Mouse (Mus musculus): ENCODE measurements around the gene Nf1. TPM values are rescaled to one million over a fixed set of nuclear protein-coding genes. Genes with fewer than 3 reads are reported as not detected.

Gene Nf1
- total and polyA plus RNA-seq, 2 experiments from 2014 or later, result 3.5 to 20.1 TPM

DNA sequence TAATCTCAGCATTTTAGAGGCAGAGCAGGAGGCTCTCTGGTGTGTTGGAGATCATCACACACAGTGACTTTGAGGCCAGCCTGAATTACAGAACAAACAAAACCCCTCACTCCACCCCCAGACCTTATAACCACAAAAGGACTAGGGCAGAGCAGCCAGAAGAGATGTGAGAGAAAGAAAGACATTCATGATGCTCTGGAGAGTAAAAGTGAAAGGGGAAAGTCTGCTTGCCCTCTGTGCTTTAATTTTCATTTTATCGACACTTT lies 184.8 kb downstream of the Nf1 start:
- ATAC-seq (ENCODE audit: insufficient read depth, low read depth), result no peak
- no peak overlapping the region for H3K4me2 ChIP-seq (ENCODE audit: low read depth, low read length)
- H3K27ac ChIP-seq (ENCODE audit: low read depth), result peak overlapping the region; percentile 20; the same call in 1 of the 2 replicates
- H3K9me3 ChIP-seq (replicated peaks; ENCODE audit: control insufficient read depth, low read length), result no peaks in the 10 kb centered on the region
- H3K27me3 ChIP-seq (ENCODE audit: control insufficient read depth, insufficient read depth, low read length), result no peaks in the 10 kb centered on the region
- H3K4me1 ChIP-seq (ENCODE audit: control insufficient read depth, insufficient read depth), result peaks cover 10% of the 10 kb centered on the region
- H3K36me3 ChIP-seq (replicated peaks; ENCODE audit: control insufficient read depth, insufficient read depth, low read length), result no peaks in the 10 kb centered on the region
- DNase-seq (ENCODE audit: low spot score), result no peak
- no peak overlapping the region for H3K4me3 ChIP-seq (ENCODE audit: low read depth, low read length)
- TF ChIP-seq CTCF (IDR thresholded peaks at IDR 0.05; ENCODE audit: low read depth), result no peak
- no peak for TF ChIP-seq EP300 (IDR thresholded peaks at IDR 0.05; ENCODE audit: low read depth)
- no peak overlapping the region for H3K9ac ChIP-seq (replicated peaks; ENCODE audit: low read depth, low read length)
- WGBS, result 84% methylated on average over 1 of the region's 1 CpGs

DNA sequence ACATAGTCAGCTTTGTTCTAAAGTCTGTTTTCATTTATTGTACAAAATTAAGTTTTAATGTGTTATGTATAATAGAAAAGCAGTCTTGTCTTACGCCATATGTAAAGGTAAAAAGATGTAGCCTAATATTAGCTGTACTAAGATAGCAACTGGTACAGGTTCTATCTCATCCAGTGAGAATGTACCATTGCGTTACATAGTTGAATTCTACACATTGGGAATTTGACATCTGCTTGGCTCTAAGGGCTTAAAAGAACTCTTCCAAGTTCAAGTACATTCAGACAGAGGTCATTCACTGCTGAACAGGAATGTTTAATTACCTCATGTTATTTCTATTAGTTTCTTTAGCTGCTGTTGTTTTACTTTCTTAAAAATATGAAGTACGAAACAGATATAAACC lies 187.1 kb downstream of the Nf1 start:
- WGBS, result 61% methylated on average over 3 of the region's 3 CpGs
- ATAC-seq (ENCODE audit: insufficient read depth, low read depth) (no peak), DNase-seq (ENCODE audit: low spot score) (no peak)
- Histone ChIP-seq H3K27ac (ENCODE audit: low read depth) (no peak overlapping the region), H3K4me3 (ENCODE audit: low read depth, low read length) (no peak overlapping the region), H3K4me2 (ENCODE audit: low read depth, low read length) (peak overlapping the region; percentile 31; the same call in 1 of the 2 replicates), H3K4me1 (ENCODE audit: control insufficient read depth, insufficient read depth) (peaks cover 10% of the 10 kb centered on the region), H3K9me3 (replicated peaks; ENCODE audit: control insufficient read depth, low read length) (no peaks in the 10 kb centered on the region), H3K27me3 (ENCODE audit: control insufficient read depth, insufficient read depth, low read length) (no peaks in the 10 kb centered on the region), H3K36me3 (replicated peaks; ENCODE audit: control insufficient read depth, insufficient read depth, low read length) (peaks cover 4% of the 10 kb centered on the region; the same call in 1 of the 2 replicates), H3K9ac (replicated peaks; ENCODE audit: low read depth, low read length) (no peak overlapping the region)
- no peak for TF ChIP-seq CTCF (IDR thresholded peaks at IDR 0.05; ENCODE audit: low read depth)
- TF ChIP-seq EP300 (IDR thresholded peaks at IDR 0.05; ENCODE audit: low read depth), result no peak

DNA sequence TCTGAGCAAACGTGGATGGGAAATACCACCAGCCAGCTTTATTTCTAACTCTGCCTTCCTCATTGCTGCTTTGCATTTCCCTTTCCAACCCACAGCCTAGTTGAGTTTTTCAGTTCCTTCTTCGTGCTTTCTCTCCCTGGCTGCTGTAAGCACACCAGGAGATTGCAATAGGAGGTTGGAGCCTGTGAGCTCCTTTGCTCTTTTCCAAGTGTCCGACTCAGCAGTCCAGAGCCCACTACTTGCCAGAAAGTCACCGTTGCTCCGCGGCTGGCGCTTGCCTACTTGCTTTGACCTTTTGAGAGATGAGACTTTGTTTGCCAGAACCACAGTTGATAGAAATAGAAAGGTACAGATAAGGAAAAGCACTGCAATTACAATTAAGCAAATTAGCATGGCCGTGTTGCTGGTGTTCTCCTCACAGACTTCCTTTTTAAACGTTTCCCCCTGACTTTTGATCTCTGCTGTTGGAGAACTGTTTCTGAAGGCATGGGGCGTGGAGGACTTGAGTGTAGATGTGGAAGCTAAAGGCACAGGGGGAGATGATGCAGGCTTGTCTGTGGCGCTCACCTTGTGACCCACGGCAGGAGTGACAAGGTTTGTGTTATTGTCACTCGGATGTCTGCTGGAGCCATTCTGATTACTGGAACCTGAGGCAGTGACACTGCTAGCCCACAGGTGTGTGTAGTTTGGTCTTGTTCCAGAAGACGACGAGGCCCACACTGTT lies 187.7 kb downstream of the Nf1 start:
- TF ChIP-seq CTCF (IDR thresholded peaks at IDR 0.05; ENCODE audit: low read depth) (no peak), EP300 (IDR thresholded peaks at IDR 0.05; ENCODE audit: low read depth) (no peak)
- no peaks in the 10 kb centered on the region for H3K9me3 ChIP-seq (replicated peaks; ENCODE audit: control insufficient read depth, low read length)
- 46% methylated on average over 15 of the region's 15 CpGs for WGBS
- ATAC-seq (ENCODE audit: insufficient read depth, low read depth) (no peak), DNase-seq (ENCODE audit: low spot score) (peak; percentile 19)
- peaks cover 9% of the 10 kb centered on the region; the same call in 1 of the 2 replicates for H3K36me3 ChIP-seq (replicated peaks; ENCODE audit: control insufficient read depth, insufficient read depth, low read length)
- peak overlapping the region; percentile 31 for H3K4me2 ChIP-seq (ENCODE audit: low read depth, low read length)
- no peak overlapping the region for H3K9ac ChIP-seq (replicated peaks; ENCODE audit: low read depth, low read length)
- H3K4me1 ChIP-seq (ENCODE audit: control insufficient read depth, insufficient read depth), result peaks cover 10% of the 10 kb centered on the region
- no peaks in the 10 kb centered on the region for H3K27me3 ChIP-seq (ENCODE audit: control insufficient read depth, insufficient read depth, low read length)
- H3K27ac ChIP-seq (ENCODE audit: low read depth), result peak overlapping the region; percentile 68
- no peak overlapping the region; the same call in 1 of the 2 replicates for H3K4me3 ChIP-seq (ENCODE audit: low read depth, low read length)

DNA sequence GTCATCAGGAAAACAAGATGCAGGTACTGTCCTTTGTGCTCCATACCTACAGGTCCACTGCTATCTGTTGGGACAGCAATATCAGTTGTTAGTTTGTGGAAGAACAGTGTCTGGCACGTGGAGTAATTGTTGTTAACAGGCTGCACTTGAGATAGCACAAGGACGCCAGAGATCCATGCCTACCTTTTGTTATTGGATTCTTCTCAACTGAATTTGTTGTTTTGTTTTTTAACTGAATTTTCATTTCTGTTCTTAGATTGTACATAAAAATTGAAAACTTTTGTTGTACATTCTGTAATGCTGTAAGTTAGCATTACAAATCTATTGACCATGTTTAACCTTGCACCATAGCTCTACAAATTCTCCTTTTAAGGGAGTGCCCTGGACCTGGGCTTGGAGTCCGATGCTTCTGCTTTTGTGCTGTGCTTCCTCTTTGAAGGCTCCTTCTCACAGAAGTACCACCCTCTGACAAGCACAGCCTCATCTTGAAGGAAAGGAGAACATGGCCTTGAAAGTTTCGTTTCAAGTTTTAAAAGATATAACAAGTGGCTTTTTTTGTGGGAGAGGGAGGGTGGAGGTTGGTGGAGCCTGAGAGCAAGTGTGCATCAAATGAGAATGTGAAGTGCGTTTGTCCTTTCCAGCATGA lies 188.4 kb downstream of the Nf1 start:
- 66% methylated on average over 5 of the region's 5 CpGs for WGBS
- Histone ChIP-seq H3K4me3 (ENCODE audit: low read depth, low read length) (no peak overlapping the region), H3K4me2 (ENCODE audit: low read depth, low read length) (no peak overlapping the region; the same call in 1 of the 2 replicates), H3K9ac (replicated peaks; ENCODE audit: low read depth, low read length) (no peak overlapping the region), H3K27ac (ENCODE audit: low read depth) (0 out of 2 replicates have a peak overlapping the region, but pooled peaks have one; percentile 68), H3K9me3 (replicated peaks; ENCODE audit: control insufficient read depth, low read length) (no peaks in the 10 kb centered on the region), H3K4me1 (ENCODE audit: control insufficient read depth, insufficient read depth) (peaks cover 10% of the 10 kb centered on the region), H3K27me3 (ENCODE audit: control insufficient read depth, insufficient read depth, low read length) (no peaks in the 10 kb centered on the region), H3K36me3 (replicated peaks; ENCODE audit: control insufficient read depth, insufficient read depth, low read length) (peaks cover 9% of the 10 kb centered on the region; the same call in 1 of the 2 replicates)
- DNase-seq (ENCODE audit: low spot score) (no peak), ATAC-seq (ENCODE audit: insufficient read depth, low read depth) (no peak)
- no peak for TF ChIP-seq EP300 (IDR thresholded peaks at IDR 0.05; ENCODE audit: low read depth)
- no peak for TF ChIP-seq CTCF (IDR thresholded peaks at IDR 0.05; ENCODE audit: low read depth)

DNA sequence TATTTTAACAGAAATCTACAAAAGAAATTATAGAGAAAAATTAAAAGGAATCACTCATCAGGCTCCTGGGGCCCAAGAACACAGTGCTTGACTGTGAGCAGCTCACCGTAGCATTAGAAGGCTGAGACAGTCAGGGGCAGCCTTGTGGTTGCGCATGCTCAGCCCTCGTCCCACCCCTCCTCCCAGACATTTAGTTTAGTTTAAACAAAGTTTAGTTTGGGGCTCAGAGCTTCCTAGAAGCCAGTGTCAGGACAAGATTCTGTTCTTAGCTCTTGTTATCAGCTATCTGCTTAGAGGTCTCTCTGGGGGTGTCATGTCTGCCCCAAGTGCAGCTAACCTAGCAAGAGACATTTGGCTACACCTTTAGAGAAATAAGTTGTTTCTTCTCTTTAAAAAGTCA lies 189.1 kb downstream of the Nf1 start:
- H3K4me2 ChIP-seq (ENCODE audit: low read depth, low read length), result no peak overlapping the region
- WGBS, result 94% methylated on average over 3 of the region's 3 CpGs
- no peak overlapping the region for H3K27ac ChIP-seq (ENCODE audit: low read depth)
- TF ChIP-seq CTCF (IDR thresholded peaks at IDR 0.05; ENCODE audit: low read depth) (no peak), EP300 (IDR thresholded peaks at IDR 0.05; ENCODE audit: low read depth) (no peak)
- H3K36me3 ChIP-seq (replicated peaks; ENCODE audit: control insufficient read depth, insufficient read depth, low read length), result peaks cover 9% of the 10 kb centered on the region; the same call in 1 of the 2 replicates
- no peak overlapping the region for H3K9ac ChIP-seq (replicated peaks; ENCODE audit: low read depth, low read length)
- H3K9me3 ChIP-seq (replicated peaks; ENCODE audit: control insufficient read depth, low read length), result no peaks in the 10 kb centered on the region
- DNase-seq (ENCODE audit: low spot score), result no peak
- no peak overlapping the region for H3K4me3 ChIP-seq (ENCODE audit: low read depth, low read length)
- H3K27me3 ChIP-seq (ENCODE audit: control insufficient read depth, insufficient read depth, low read length), result no peaks in the 10 kb centered on the region
- peaks cover 14% of the 10 kb centered on the region for H3K4me1 ChIP-seq (ENCODE audit: control insufficient read depth, insufficient read depth)
- no peak for ATAC-seq (ENCODE audit: insufficient read depth, low read depth)

Data from heart, postnatal 0 days (tissue).